Mouse (Mus musculus): ENCODE results near the gene Gm11238.
A peak's percentile ranks its signal among the peaks of the same experiment; 100 is the strongest.
"Not testable (repeated sequence)": the region's sequence is repeated elsewhere in the genome, so short reads cannot be mapped to it uniquely, and the experiment has no call there.

The Gm11238 gene

GRCm38 (mm10) chr4:73607581-73607980, at the start of gene Gm11238:
Gene Gm11238 (plus strand): TSS chr4:73607881.
- not testable (repeated sequence) for DNase-seq (ENCODE audit: low read depth)

- DNase-seq (ENCODE audit: low read depth): peak; percentile 53
Measured at GRCm38 (mm10) chr4:73599248-73599647, 8.4 kb upstream of the Gm11238 start.

GRCm38 (mm10) chr4:73622684-73623083, 15.0 kb downstream of the Gm11238 start, which contains the start of gene Gm11237:
Gene Gm11237 (plus strand): TSS chr4:73622984.
- DNase-seq (ENCODE audit: low read depth): not testable (repeated sequence)

- not testable (repeated sequence) for DNase-seq (ENCODE audit: low read depth)
Measured at GRCm38 (mm10) chr4:73637821-73638220, 30.1 kb downstream of the Gm11238 start, which contains the start of gene Gm11236. Gene Gm11236 (plus strand): TSS chr4:73638121.

GRCm38 (mm10) chr4:73661864-73662263, 54.2 kb downstream of the Gm11238 start:
- not testable (repeated sequence) for DNase-seq (ENCODE audit: low read depth)

- not testable (repeated sequence) for DNase-seq (ENCODE audit: low read depth)
Measured at GRCm38 (mm10) chr4:73668054-73668453, 60.4 kb downstream of the Gm11238 start, which contains the start of gene Gm11239. Gene Gm11239 (plus strand): TSS chr4:73668354.

- DNase-seq (ENCODE audit: low read depth): not testable (repeated sequence)
Measured at GRCm38 (mm10) chr4:73683216-73683615, 75.5 kb downstream of the Gm11238 start, which contains the start of gene Gm428. Gene Gm428 (plus strand): TSS chr4:73683516.

Measured in NIH3T3 (cell line).